Mouse (Mus musculus) left cerebral cortex, adult 11 months (tissue): ENCODE results near the gene Nemp2.

ENCODE experiments used
- DNase-seq: peaks from one replicate; pipeline ENCODE4 v3.0.0; 2022; ENCODE audit warnings: low spot score

The Nemp2 gene

DNA sequence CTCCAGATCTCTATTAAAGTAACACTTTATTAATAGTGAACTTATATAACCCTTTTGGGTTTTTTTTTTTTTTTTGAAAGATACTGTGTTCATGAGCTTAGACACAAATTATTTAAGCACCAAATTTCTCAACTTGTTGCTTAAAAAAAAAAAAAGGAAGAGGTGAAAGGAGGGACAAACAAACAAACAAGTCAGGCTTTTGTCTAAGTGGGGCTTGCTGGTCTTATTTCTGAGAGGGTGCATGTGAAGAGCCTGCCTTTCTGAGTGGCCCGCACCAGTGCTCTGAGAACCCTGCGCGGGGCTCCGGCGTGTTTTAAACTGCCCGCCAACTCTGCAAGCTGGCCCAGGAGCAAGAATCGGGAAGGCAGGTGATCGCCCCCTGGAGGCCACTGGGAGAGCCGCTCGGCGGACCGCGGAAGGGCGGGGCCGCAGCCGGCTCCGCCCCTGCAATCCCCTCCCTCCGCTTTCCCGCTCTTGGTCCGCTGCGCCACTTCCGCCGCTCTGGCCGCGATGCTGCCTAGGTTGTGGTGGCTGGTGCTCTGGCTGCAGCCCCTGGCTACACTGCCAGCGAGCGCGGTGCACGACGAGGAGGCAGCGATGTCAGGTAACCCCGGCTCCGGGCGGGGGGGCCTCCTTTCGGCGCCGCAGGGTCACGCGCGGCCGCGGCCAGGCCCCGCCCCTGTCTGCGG, at the start of gene Nemp2:
Gene Nemp2, plus strand, starts transcription at position 456 of the 689 bp plus-strand sequence.
- DNase-seq: peak; percentile 85

DNA sequence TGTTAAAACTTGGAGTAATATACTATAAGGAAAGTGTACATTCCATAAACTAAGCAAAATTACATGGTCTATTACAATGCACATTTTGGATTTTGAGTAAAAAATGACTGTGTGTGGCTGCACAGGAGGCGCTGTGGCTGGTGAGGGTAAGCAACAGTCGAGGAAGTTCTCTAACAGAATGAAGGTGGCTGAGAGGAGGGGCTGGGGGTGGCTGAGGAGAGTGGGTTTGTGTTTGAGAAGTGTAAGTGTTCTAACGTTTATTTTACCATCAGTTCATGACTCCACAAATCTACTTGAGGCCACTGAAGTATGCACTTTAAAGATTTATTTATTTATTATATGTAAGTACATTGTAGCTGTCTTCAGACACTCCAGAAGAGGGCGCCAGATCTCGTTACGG, 48.8 kb upstream of the Nemp2 start:
- DNase-seq: no peak

GRCm38 (mm10) chr1:52582866-52583265, 47.6 kb upstream of the Nemp2 start:
- DNase-seq: no peak

DNA sequence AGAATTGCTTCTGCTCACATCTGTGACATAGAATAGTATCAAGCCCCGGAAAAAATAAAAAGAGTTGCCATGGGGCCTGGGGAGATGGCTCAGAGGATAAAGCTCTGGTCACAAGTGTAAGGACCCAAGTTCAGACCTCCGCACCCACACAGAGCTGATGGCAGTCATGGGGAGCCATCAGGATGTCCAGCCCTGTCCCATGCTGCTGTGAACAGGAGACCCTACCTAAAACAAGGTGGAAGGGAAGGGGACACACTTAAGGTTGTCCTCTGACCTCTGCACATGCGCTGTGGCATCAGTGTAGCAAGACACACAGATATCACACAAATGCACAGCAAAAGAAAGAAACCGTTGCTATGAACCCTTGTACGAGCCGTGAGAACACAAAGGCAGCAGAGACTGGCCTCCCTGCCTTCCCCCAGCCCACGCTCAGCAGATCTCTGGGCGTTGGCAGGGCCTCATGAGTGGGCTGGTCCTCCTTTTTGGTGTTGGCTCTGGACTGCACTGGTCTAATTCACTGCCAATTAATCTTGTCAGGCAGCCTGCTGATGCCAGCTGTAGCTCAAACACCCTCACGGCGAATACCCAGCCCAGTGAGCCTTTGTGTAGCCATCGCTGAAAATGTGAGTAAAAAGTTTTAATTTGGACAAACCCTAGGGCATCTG, 33.4 kb upstream of the Nemp2 start:
- DNase-seq: peak; percentile 34

GRCm38 (mm10) chr1:52597761-52598160, 32.7 kb upstream of the Nemp2 start:
- peak; percentile 25 for DNase-seq

- DNase-seq: no peak
Measured at GRCm38 (mm10) chr1:52598361-52598760, 32.1 kb upstream of the Nemp2 start.

- no peak for DNase-seq
Measured at GRCm38 (mm10) chr1:52601496-52601895, 29.0 kb upstream of the Nemp2 start.

GRCm38 (mm10) chr1:52607700-52608099, 22.8 kb upstream of the Nemp2 start:
- DNase-seq: no peak

GRCm38 (mm10) chr1:52608486-52608885, 22.0 kb upstream of the Nemp2 start:
- no peak for DNase-seq

DNA sequence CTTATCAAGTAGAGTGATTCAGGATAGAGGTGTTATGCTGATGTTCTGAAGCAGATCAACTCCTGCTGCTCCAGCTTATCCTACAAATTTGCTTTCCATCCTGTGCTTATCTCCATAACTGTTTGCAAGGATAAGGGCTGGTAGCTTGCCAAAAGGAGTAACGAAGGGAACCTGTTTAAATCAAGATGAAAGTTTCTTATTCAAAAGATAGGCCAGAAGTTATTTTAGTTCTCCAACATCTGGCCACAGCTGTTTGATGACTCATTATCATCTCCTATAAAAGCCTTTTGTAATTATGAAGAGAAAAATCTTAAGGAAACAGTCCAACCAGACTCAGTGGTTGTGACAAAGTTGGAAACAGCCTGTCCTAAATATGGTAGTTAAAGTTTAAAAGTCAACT, 12.3 kb upstream of the Nemp2 start:
- DNase-seq: no peak

- DNase-seq: no peak
Measured at GRCm38 (mm10) chr1:52620442-52620841, 10.1 kb upstream of the Nemp2 start.

- DNase-seq: no peak
Measured at GRCm38 (mm10) chr1:52630937-52631299, 415 bp downstream of the Nemp2 start.

- no peak for DNase-seq
Measured at GRCm38 (mm10) chr1:52631570-52631969, 1.1 kb downstream of the Nemp2 start.

- DNase-seq: no peak
Measured at GRCm38 (mm10) chr1:52634251-52634650, 3.7 kb downstream of the Nemp2 start.

GRCm38 (mm10) chr1:52635932-52636331, 5.4 kb downstream of the Nemp2 start:
- DNase-seq: no peak

GRCm38 (mm10) chr1:52638101-52638500, 7.6 kb downstream of the Nemp2 start:
- no peak for DNase-seq

GRCm38 (mm10) chr1:52639090-52639489, 8.6 kb downstream of the Nemp2 start:
- no peak for DNase-seq

DNA sequence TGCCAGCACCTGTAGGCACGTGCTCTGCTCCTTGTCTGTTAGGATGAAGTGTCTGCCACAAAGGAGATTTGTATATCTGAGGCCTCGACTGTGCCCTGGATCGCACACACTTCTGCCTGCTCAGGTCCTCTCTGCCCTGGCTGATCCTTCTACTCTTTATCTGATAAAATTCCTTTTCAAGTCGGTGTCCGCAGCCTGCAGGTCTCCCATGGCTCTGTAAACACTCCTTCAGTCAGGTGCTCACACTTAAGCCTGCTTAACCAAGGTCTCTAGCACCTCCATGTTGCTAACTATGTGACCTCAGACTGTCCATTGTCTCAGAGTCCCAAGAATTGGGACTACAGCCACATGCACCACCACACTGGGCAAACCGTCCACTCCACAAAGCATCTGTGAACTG, 9.8 kb downstream of the Nemp2 start:
- no peak for DNase-seq

DNA sequence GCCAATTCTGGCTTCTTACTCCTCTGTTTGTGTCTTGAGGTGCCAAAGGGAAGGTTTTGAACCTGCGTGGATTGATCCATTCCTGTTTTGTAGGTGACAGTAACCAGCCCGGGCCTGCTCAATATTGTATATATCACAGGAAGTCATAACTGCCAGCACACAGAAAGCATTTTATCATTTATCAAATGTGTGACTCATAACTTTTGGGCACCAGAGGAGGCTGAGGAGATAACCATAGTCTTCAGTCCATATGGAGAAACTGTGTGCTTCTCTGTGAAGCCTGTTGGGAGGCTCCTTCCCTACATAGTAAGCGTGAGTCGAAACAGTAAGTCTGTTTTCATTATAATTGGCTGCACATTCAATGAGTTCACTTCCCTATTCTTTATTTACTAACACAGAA, 10.2 kb downstream of the Nemp2 start:
- no peak for DNase-seq

DNA sequence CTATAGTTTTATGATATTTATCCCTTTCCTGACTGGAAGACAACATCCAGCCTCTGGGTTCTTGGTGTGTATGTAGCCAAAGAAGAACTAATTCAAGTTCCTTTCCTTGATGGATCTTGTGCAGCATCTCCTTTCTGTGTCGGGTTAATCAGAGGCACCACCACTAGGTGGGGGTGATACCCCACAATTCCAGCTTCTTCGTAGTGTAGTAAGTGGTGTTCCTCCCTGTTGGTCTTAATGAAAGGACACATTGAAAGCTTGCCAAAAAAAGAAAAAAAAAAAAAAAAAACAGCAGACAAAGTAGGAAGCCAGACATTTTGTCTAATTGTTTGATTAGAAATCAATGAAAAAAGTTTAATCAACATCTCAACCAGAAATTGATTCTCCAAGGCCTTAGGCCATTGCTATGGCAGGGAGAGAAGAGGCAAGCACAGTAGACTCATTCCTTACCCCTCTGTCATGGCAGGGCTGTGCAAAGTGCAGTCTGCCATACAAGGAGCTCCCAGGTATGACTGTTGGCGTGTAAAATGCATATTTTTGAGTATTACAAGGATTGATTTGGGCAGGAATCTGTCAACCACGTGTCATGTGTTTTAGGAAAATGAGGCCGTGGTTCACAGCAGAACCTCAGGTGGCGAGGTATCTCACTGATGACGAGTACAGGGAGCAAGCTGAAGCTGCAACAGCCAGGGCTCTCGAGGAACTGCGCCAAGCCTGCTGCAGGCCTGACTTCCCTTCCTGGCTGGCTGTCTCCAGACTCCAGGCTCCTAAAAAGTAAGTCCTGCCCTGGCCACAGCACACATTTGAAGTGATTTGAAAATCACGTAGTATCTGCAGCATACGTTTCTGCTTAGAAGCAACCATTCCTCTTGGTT, 17.9 kb downstream of the Nemp2 start:
- peak; percentile 80 for DNase-seq

GRCm38 (mm10) chr1:52650066-52650465, 19.6 kb downstream of the Nemp2 start:
- DNase-seq: no peak

DNA sequence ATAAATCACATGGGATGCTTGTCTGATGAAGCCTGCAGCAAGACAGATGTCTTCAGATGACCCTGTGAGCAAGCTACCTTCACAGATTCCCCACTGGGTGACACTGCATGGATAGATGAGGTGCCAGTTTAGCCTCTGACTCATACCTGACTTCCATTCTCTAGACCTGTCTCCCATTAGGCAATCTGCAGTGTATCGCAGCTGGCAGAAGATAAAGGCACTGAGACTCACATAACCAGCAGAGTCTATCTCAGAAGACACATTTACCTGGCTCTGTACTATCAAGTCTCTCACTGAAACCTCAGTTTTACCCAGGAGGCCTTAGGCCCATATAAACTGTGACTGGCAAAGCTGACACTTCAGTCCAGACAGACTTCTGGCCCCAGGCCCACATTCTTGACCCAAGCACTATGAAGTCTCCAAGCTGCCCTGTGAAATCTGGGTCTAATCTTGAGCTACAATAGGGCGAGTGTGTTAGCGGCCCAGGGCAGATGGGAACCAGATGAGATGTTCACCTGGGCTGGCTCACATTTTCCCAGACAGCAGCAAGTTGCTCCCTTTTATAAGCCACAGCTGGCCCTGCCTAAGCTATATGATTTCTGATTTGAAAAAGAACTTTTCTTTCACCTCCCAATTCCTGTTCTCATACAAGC, 22.2 kb downstream of the Nemp2 start:
- no peak for DNase-seq
